Comparison of ENCODE assay signal across 14 mouse cellular contexts in genomic region chr2:38395869-38396236, GRCm38 (mm10). TPM values are rescaled to one million over a fixed set of nuclear protein-coding genes. Genes with fewer than 3 reads are reported as not detected.
A peak's percentile ranks its signal among the peaks of the same experiment; 100 is the strongest.
DNase-seq lines count a peak whose midpoint lies in the region; ATAC-seq and TF ChIP-seq lines count a peak whose summit lies in the region.
"Had no signal": no experiment of that assay in that cellular context is flagged by ENCODE, and none has a peak within 500 bp of the region (broad histone marks: within the 10 kb centered on the region; RNA-seq: fewer than 3 reads in every experiment).

No protein-coding gene starts in this region.

- no peaks in the 10 kb centered on the region for H3K9me3 ChIP-seq in forebrain, embryonic 13.5 days (replicated peaks)
- H3K9me3 ChIP-seq in forebrain, embryonic 11.5 days (ENCODE audit: control insufficient read depth, low read length), result no peaks in the 10 kb centered on the region
- no peaks in the 10 kb centered on the region for H3K9me3 ChIP-seq in midbrain, embryonic 11.5 days (ENCODE audit: control insufficient read depth, low read length)
- H3K9me3 ChIP-seq in midbrain, embryonic 10.5 days (replicated peaks), result no peaks in the 10 kb centered on the region
- no peaks in the 10 kb centered on the region for H3K9me3 ChIP-seq in limb, embryonic 14.5 days (ENCODE audit: control insufficient read depth, low read length)

- no peak overlapping the region for H3K4me3 ChIP-seq in forebrain, embryonic 13.5 days
- no peak overlapping the region for H3K4me3 ChIP-seq in forebrain, embryonic 11.5 days (ENCODE audit: low read depth, low read length)
- H3K4me3 ChIP-seq in midbrain, embryonic 11.5 days (ENCODE audit: low read depth, low read length), result no peak overlapping the region
- H3K4me3 ChIP-seq in midbrain, embryonic 10.5 days, result no peak overlapping the region
- no peak overlapping the region for H3K4me3 ChIP-seq in limb, embryonic 14.5 days (replicated peaks; ENCODE audit: low read length)

- H3K27me3 ChIP-seq in forebrain, embryonic 13.5 days, result no peaks in the 10 kb centered on the region
- no peaks in the 10 kb centered on the region for H3K27me3 ChIP-seq in forebrain, embryonic 11.5 days (ENCODE audit: control insufficient read depth, insufficient read depth, low read length)
- no peaks in the 10 kb centered on the region for H3K27me3 ChIP-seq in midbrain, embryonic 11.5 days (ENCODE audit: control insufficient read depth, insufficient read depth, low read length)
- H3K27me3 ChIP-seq in midbrain, embryonic 10.5 days (ENCODE audit: low read depth, poor library complexity, severe bottlenecking), result no peaks in the 10 kb centered on the region; the same call in 1 of the 2 replicates
- no peaks in the 10 kb centered on the region for H3K27me3 ChIP-seq in limb, embryonic 14.5 days (ENCODE audit: control insufficient read depth, insufficient read depth, low read length)

- H3K4me1 ChIP-seq in forebrain, embryonic 13.5 days, result peaks cover 17% of the 10 kb centered on the region
- no peaks in the 10 kb centered on the region for H3K4me1 ChIP-seq in forebrain, embryonic 11.5 days (replicated peaks; ENCODE audit: control insufficient read depth, insufficient read depth, low read length)
- no peaks in the 10 kb centered on the region for H3K4me1 ChIP-seq in midbrain, embryonic 11.5 days (ENCODE audit: control insufficient read depth, insufficient read depth, low read length)
- H3K4me1 ChIP-seq in midbrain, embryonic 10.5 days, result peaks cover 4% of the 10 kb centered on the region
- H3K4me1 ChIP-seq in limb, embryonic 14.5 days (ENCODE audit: control insufficient read depth, insufficient read depth, low read length), result no peaks in the 10 kb centered on the region

- H3K36me3 ChIP-seq in forebrain, embryonic 13.5 days (ENCODE audit: poor library complexity, severe bottlenecking), result no peaks in the 10 kb centered on the region
- H3K36me3 ChIP-seq in forebrain, embryonic 11.5 days (ENCODE audit: control insufficient read depth, insufficient read depth, low read length), result no peaks in the 10 kb centered on the region
- no peaks in the 10 kb centered on the region for H3K36me3 ChIP-seq in midbrain, embryonic 11.5 days (ENCODE audit: control insufficient read depth, insufficient read depth, low read length)
- H3K36me3 ChIP-seq in midbrain, embryonic 10.5 days, result no peaks in the 10 kb centered on the region
- no peaks in the 10 kb centered on the region for H3K36me3 ChIP-seq in limb, embryonic 14.5 days (ENCODE audit: control insufficient read depth, insufficient read depth, low read length)

- H3K27ac ChIP-seq in forebrain, embryonic 13.5 days, result peak overlapping the region; percentile 66; the same call in 1 of the 2 replicates
- H3K27ac ChIP-seq in forebrain, embryonic 11.5 days (ENCODE audit: low read depth, low read length), result no peak overlapping the region
- no peak overlapping the region for H3K27ac ChIP-seq in midbrain, embryonic 11.5 days (ENCODE audit: low read depth, low read length)
- H3K27ac ChIP-seq in midbrain, embryonic 10.5 days (replicated peaks), result no peak overlapping the region
- H3K27ac ChIP-seq in limb, embryonic 14.5 days (replicated peaks; ENCODE audit: low read depth, low read length), result no peak overlapping the region

- DNase-seq in forebrain, embryonic 11.5 days (ENCODE audit: low spot score), result no peak
- DNase-seq in midbrain, embryonic 11.5 days (ENCODE audit: low spot score, missing footprints), result no peak
- no peak for DNase-seq in midbrain, embryonic 10.5 days (ENCODE audit: low spot score)
- DNase-seq in limb, embryonic 14.5 days (ENCODE audit: low spot score), result no peak
- DNase-seq in frontal cortex, adult 2 months (ENCODE audit: extremely low spot score in 1 of 2, low spot score in 1 of 2), result no peak
- DNase-seq in spleen, postnatal 14 days (ENCODE audit: low spot score in 2 of 2), result no peak
- DNase-seq: adrenal gland, postnatal 36 days; cerebellum, adult 9-10 months; kidney, adult 18-20 months; kidney, postnatal 4 days; lung, adult 18-20 months had no signal

- H3K4me2 ChIP-seq in forebrain, embryonic 13.5 days, result no peak overlapping the region
- no peak overlapping the region for H3K4me2 ChIP-seq in forebrain, embryonic 11.5 days (ENCODE audit: low read depth, low read length, severe bottlenecking)
- no peak overlapping the region for H3K4me2 ChIP-seq in midbrain, embryonic 11.5 days
- H3K4me2 ChIP-seq in limb, embryonic 14.5 days (replicated peaks; ENCODE audit: low read depth, low read length, severe bottlenecking), result no peak overlapping the region

- H3K9ac ChIP-seq in forebrain, embryonic 13.5 days, result no peak overlapping the region
- H3K9ac ChIP-seq in forebrain, embryonic 11.5 days (ENCODE audit: low read length), result no peak overlapping the region
- H3K9ac ChIP-seq in midbrain, embryonic 11.5 days (ENCODE audit: low read length), result no peak overlapping the region
- H3K9ac ChIP-seq in limb, embryonic 14.5 days (ENCODE audit: low read depth, low read length, severe bottlenecking), result no peak overlapping the region

- TF ChIP-seq POLR2A in limb, embryonic 14.5 days (IDR thresholded peaks at IDR 0.05; ENCODE audit: borderline replicate concordance, extremely low read depth, insufficient read depth, insufficient read length), result no peak

- peak; percentile 34; the same call in 1 of the 2 replicates for ATAC-seq in forebrain, embryonic 13.5 days
- no peak for ATAC-seq in forebrain, embryonic 11.5 days (replicated peaks; ENCODE audit: low FRiP score)
- ATAC-seq in midbrain, embryonic 11.5 days (ENCODE audit: low FRiP score), result 0 out of 2 replicates have a peak, but pooled peaks have one; percentile 27
- ATAC-seq in limb, embryonic 14.5 days (ENCODE audit: low FRiP score, low read depth), result peak; percentile 1; the same call in 1 of the 2 replicates
- ATAC-seq: CD4-positive, CD25-positive, alpha-beta regulatory T cell, adult 4 months; inflammation-experienced regulatory T-cells, adult 6 months had no signal

RNA-seq across cellular contexts. Expression of gene Lhx2, which starts 56.8 kb away (rescaled TPM):
- polyA plus RNA-seq in forebrain, embryonic 13.5 days (2015; fragmentation: Nextera tagmentation; extraction: Ambion mirVana), result 153 and 167 TPM in 2 replicates
- 175 and 195 TPM in 2 replicates for polyA plus RNA-seq in forebrain, embryonic 11.5 days (2014; fragmentation: Nextera tagmentation; extraction: Ambion mirVana)
- polyA plus RNA-seq in midbrain, embryonic 11.5 days (2014; fragmentation: Nextera tagmentation; extraction: Ambion mirVana), result 55.5 and 61.5 TPM in 2 replicates
- polyA plus RNA-seq in midbrain, embryonic 10.5 days (2016; fragmentation: Nextera tagmentation; extraction: Ambion mirVana), result 23.3 and 29.0 TPM in 2 replicates
- polyA plus RNA-seq in limb, embryonic 14.5 days (2012; rRNA removed), result 27.5 and 37.0 TPM in 2 replicates
- polyA plus RNA-seq in limb, embryonic 14.5 days (2014; fragmentation: Nextera tagmentation; extraction: Ambion mirVana), result 8.7 and 11.4 TPM in 2 replicates
- 60.4 and 64.0 TPM in 2 replicates for polyA plus RNA-seq in frontal cortex, adult 2 months (2012; rRNA removed)
- polyA plus RNA-seq: CD4-positive, CD25-positive, alpha-beta regulatory T cell, adult 4 months had no signal
